Mouse (Mus musculus): Measurements from ENCODE around the gene Macrod2.

- TF ChIP-seq CTCF (IDR thresholded peaks at IDR 0.05; ENCODE audit: low read depth, low read length), result no peak
- no peak for TF ChIP-seq POLR2A (IDR thresholded peaks at IDR 0.05; ENCODE audit: extremely low read depth, insufficient read depth, low read length)
Measured at GRCm38 (mm10) chr2:141008458-141008857, 613.3 kb downstream of the Macrod2 start.
